Mouse (Mus musculus): Measurements from ENCODE around the gene Tmem39a.

Tmem39a gene

DNA sequence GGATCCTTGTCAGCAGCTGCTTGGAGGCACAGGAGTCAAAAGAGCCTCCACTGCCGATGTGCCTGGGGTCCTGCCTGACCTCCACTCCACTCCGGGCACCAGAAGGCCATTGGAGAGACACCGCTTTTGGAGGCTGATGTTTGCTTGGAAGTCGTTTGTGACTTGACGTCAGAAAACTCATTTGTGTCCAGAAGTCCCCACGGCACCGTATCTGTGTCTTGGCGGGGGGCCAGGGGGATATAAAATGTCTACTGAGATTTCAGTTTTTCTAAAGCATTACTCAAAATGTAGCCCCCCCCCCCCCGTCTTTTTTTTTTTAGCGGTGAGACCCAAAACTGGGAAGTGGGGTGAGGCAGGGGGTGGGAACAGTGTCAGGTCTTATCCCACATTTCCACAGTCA lies 78.6 kb downstream of the Tmem39a start:
- peak; percentile 6 to 25 for DNase-seq
